Mouse (Mus musculus) ES-E14 (cell line): ENCODE measurements around the gene Rilp. TPM values are rescaled to one million over a fixed set of nuclear protein-coding genes. Genes with fewer than 3 reads are reported as not detected.

Experiments
- DNase-seq: peaks from one replicate; pipeline ENCODE4 v3.0.0-alpha.2; 2013; ENCODE audit warnings: low read depth, low spot score
- H3K27ac ChIP-seq: 2 replicates; pipeline ENCODE4 v1.5.1; 2012; ENCODE audit warnings: low read depth, mild to moderate bottlenecking, low read length, moderate library complexity, mixed read lengths; ENCODE audit not compliant: poor library complexity, insufficient read depth, severe bottlenecking
- H3K36me3 ChIP-seq: 2 replicates; pipeline ENCODE4 v1.6.1; 2012; ENCODE audit warnings: mild to moderate bottlenecking, low read length, moderate library complexity, mixed read lengths; ENCODE audit not compliant: control insufficient read depth, poor library complexity, insufficient read depth, severe bottlenecking
- H3K4me1 ChIP-seq, 2 experiments: fragments of 150-350 bp in 1 of 2; sonication (generic) in 1 of 2; 2 replicates each; pipeline ENCODE4 v1.6.1; 2012; ENCODE audit warnings: low read length in 2 of 2, mild to moderate bottlenecking in 1 of 2, mixed read lengths in 1 of 2; ENCODE audit not compliant: control insufficient read depth in 2 of 2, insufficient read depth in 2 of 2, poor library complexity in 1 of 2
- H3K4me3 ChIP-seq, 2 experiments: fragments of 150-350 bp in 1 of 2; sonication (generic) in 1 of 2; 2 replicates each; pipeline ENCODE4 v1.5.1; 2012; ENCODE audit warnings: low read length in 2 of 2, low read depth in 1 of 2, mild to moderate bottlenecking in 1 of 2, mixed read lengths in 1 of 2; ENCODE audit not compliant: insufficient read depth in 1 of 2, poor library complexity in 1 of 2, severe bottlenecking in 1 of 2
- H3K9ac ChIP-seq: 2 replicates; pipeline ENCODE4 v1.6.1; 2012; ENCODE audit warnings: low read depth, mild to moderate bottlenecking, low read length, mixed read lengths; ENCODE audit not compliant: poor library complexity, insufficient read depth, severe bottlenecking
- H3K9me3 ChIP-seq: fragments of 150-350 bp; sonication (generic); 2 replicates; pipeline ENCODE4 v1.6.1; 2012; ENCODE audit warnings: low read depth, mild to moderate bottlenecking, low read length; ENCODE audit not compliant: control insufficient read depth, insufficient read depth
- CHD2 ChIP-seq: IDR thresholded peaks from 2 replicates; pipeline ENCODE4 v1.6.1; 2014; ENCODE audit warnings: mild to moderate bottlenecking, low read depth, low read length, inconsistent platforms
- HCFC1 ChIP-seq: IDR thresholded peaks from 2 replicates; pipeline ENCODE4 v1.6.1; 2012; ENCODE audit warnings: low read length, inconsistent platforms, borderline replicate concordance; ENCODE audit not compliant: insufficient read depth
- MAFK ChIP-seq: IDR thresholded peaks from 2 replicates; pipeline ENCODE4 v1.6.1; 2014; ENCODE audit warnings: mild to moderate bottlenecking, low read depth, low read length, inconsistent platforms; ENCODE audit not compliant: insufficient read depth
- ZC3H11A ChIP-seq: IDR thresholded peaks from 2 replicates; pipeline ENCODE4 v1.6.1; 2012; ENCODE audit warnings: low read depth, mild to moderate bottlenecking, inconsistent platforms, low read length, borderline replicate concordance
- ZNF384 ChIP-seq: IDR thresholded peaks from 2 replicates; pipeline ENCODE4 v1.6.1; 2012; ENCODE audit warnings: low read depth, low read length, inconsistent platforms
- in situ Hi-C, 2 experiments: fragments of 600-800 bp; cut with MboI; formaldehyde crosslinking; loops; one replicate each; pipeline ENCODE4 v1.15.1; 2025; ENCODE audit warnings: low sequenced_read_pairs in 2 of 2, inconsistent platforms in 1 of 2; ENCODE audit not compliant: unreplicated experiment in 2 of 2
- total RNA-seq: library from RNA; depleted of rRNA; stranded (reverse); fragments of 300-350 nt; gene quantifications from 2 replicates; pipeline ENCODE4 v1.2.3, GENCODE M21; 2012

Gene Rilp
- total RNA-seq, 1 experiment, result 0.89 TPM

DNA sequence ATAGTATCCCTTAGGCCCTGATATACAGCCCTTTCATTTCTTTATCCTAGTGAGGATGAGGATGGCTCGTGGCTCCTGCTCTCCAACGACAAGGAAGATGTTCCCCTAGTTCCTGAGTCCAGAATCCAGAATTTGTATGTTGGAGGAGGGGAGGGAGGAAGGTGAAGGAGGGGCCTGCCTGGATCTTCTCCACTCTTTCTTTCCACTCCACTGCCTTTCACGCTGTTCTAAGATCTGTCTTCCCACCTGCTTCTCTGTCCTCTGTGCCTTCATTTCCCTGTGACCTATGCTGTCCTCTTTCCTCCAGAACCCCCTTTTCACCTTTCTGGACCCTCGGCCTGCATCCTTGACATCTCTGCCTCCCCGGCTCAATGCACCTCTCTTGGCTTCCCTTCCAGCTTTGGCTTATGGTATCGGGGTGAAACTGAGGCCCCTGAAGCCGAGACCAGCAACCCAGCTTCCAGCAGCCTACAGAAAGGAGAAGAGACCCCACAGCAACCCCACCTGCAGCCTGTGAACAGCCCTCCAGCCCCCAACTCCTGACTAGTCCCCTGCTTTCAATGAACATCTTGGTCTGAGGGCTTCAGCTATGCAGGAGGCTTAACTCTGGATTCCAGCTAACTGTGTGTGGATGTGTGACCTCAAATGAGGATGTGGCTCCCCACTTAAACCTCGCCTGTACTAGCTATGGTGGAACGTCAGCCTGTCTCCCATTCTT, 2.6 kb downstream of the Rilp start:
- Histone ChIP-seq H3K27ac (no peak overlapping the region), H3K4me3 (no peak overlapping the region), H3K9me3 (no peaks in the 10 kb centered on the region), H3K4me1 (peaks cover 0 to 10% of the 10 kb centered on the region in 2 experiments; a peak in 1 of 4 replicates), H3K36me3 (peaks cover 18% of the 10 kb centered on the region), H3K9ac (no peak overlapping the region)
- in situ Hi-C loops, result no loop called here
- no peak for DNase-seq
- TF ChIP-seq MAFK (no peak), ZC3H11A (no peak), HCFC1 (no peak), ZNF384 (no peak), CHD2 (no peak)

DNA sequence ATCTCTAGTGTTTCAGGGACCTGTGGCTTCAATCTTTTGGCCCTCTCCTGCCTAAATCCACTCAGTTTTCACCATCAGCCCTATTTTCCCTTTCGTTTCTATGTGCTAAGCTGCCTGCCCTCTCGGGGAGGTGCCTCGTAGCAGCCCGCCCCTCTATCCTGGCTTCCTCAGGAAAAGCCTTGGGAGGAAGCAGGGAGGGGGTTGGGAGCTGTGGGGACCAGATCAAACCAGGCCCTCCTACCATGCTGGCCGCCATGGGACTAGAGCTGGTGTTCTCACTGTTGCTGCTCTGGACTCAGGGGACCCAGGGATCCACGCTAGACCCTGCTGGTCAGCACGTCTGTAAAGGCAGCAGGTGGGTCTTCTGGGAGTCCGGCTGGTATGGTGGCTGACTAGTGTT, 3.4 kb downstream of the Rilp start, which contains the start of gene Scarf1:
Gene Scarf1, plus strand, starts transcription at position 205 of the 400 bp plus-strand sequence.
- no peak within 1 kb of the TSS for H3K27ac ChIP-seq
- in situ Hi-C loops, result no loop called here
- no peak for TF ChIP-seq CHD2
- TF ChIP-seq ZNF384, result no peak
- no peak for TF ChIP-seq HCFC1
- TF ChIP-seq ZC3H11A, result no peak
- TF ChIP-seq MAFK, result no peak
- no peak within 1 kb of the TSS; the same call in 1 of the 2 replicates for H3K9ac ChIP-seq
- H3K4me1 ChIP-seq, result peaks cover 0 to 10% of the 10 kb centered on the region in 2 experiments; a peak in 1 of 4 replicates
- peak within 1 kb of the TSS in 1 of 2 experiments; percentile 35; a peak in 1 of 4 replicates for H3K4me3 ChIP-seq
- no peaks in the 10 kb centered on the region for H3K9me3 ChIP-seq
- no peak for DNase-seq
- peaks cover 11% of the 10 kb centered on the region for H3K36me3 ChIP-seq

DNA sequence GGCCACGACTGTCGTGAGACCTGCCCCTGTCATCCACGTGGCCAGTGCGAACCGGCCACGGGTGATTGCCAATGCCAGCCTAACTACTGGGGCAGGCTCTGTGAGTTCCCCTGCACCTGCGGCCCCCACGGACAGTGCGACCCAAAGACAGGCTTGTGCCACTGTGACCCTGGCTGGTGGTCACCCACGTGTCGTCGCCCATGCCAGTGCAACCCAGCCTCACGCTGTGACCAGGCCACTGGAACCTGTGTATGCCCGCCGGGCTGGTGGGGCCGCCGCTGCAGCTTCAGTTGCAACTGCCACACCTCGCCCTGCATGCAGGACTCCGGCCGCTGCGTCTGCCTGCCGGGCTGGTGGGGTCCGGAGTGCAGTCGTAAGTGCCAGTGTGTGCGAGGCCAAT, 5.3 kb downstream of the Rilp start:
- no peak for DNase-seq
- no peaks in the 10 kb centered on the region; a peak in 1 of 4 replicates for H3K4me1 ChIP-seq
- no peak for TF ChIP-seq CHD2
- TF ChIP-seq HCFC1, result no peak
- TF ChIP-seq ZNF384, result no peak
- TF ChIP-seq MAFK, result no peak
- TF ChIP-seq ZC3H11A, result no peak
- H3K9me3 ChIP-seq, result no peaks in the 10 kb centered on the region
- in situ Hi-C loops, result no loop called here
- H3K4me3 ChIP-seq, result peak overlapping the region; percentile 20 to 31; a peak in 1 of 4 replicates
- no peak overlapping the region for H3K27ac ChIP-seq
- no peak overlapping the region for H3K9ac ChIP-seq
- no peaks in the 10 kb centered on the region for H3K36me3 ChIP-seq

DNA sequence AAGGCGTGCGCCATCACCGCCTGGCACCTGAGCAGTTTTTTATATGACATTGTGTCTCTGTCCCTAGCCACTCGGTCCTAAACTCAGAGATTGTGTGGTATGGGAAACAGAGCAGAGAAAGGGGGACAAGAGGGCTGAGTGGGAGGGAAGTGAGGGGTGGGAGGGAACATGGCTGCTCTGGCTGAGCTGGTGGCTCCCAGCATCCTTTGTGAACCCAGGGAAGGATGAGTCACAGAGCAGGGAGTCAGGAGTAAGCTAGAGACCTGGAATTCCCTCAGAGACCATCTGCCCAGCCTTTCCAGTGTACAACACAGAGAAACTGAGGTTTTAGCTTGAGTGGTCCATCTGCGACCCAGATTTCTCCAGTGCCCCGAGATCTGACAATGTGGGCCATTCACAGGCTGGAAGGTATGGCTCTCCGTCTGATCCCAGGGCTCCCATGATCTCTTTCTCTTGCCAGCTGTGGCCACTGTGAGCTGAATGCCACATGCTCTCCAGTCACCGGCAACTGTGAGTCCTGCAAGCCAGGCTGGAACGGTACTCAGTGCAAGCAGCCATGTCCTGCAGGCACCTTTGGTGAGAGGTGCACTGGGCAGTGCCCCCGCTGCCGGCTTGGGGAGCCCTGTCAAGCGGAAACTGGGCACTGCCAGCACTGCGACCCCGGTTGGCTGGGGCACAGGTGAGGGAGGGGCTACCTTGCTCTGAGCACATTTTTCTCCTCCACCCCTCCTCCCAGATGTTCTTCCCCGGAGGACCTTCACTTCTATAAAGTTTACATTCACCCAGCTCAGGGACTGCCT, 10.1 kb downstream of the Rilp start:
- in situ Hi-C loops, result no loop called here
- Histone ChIP-seq H3K36me3 (no peaks in the 10 kb centered on the region), H3K4me1 (no peaks in the 10 kb centered on the region; a peak in 1 of 4 replicates), H3K9ac (peak overlapping the region; percentile 7; the same call in 1 of the 2 replicates), H3K4me3 (peak overlapping the region; percentile 6 to 27; a peak in 2 of 4 replicates), H3K9me3 (no peaks in the 10 kb centered on the region), H3K27ac (no peak overlapping the region)
- TF ChIP-seq ZC3H11A, result no peak
- TF ChIP-seq CHD2, result no peak
- no peak for TF ChIP-seq MAFK
- DNase-seq, result no peak
